Mouse (Mus musculus) Muller cell, postnatal 12 days (primary cell): Measurements from ENCODE around the gene Ick.

Experiments
- DNase-seq: peaks from one replicate; pipeline ENCODE4 v3.0.0-alpha.2; 2015; ENCODE audit errors: inconsistent ontology term

Ick gene

GRCm38 (mm10) chr9:78104973-78105372 lies 4.0 kb upstream of the Ick start:
- no peak for DNase-seq

- no peak for DNase-seq
Measured at GRCm38 (mm10) chr9:78105501-78105932, 3.5 kb upstream of the Ick start.

- DNase-seq: no peak
Measured at GRCm38 (mm10) chr9:78106821-78107220, 2.2 kb upstream of the Ick start.

GRCm38 (mm10) chr9:78107582-78107911 lies 1.4 kb upstream of the Ick start:
- DNase-seq: no peak

GRCm38 (mm10) chr9:78107912-78108795 lies 838 bp upstream of the Ick start:
- DNase-seq: peak; percentile 85

- DNase-seq: peak; percentile 43
Measured at GRCm38 (mm10) chr9:78109656-78110055, 664 bp downstream of the Ick start.

GRCm38 (mm10) chr9:78111456-78111855 lies 2.5 kb downstream of the Ick start:
- peak; percentile 16 for DNase-seq

GRCm38 (mm10) chr9:78112770-78113537 lies 4.0 kb downstream of the Ick start:
- peak; percentile 94 for DNase-seq

GRCm38 (mm10) chr9:78113538-78113885 lies 4.5 kb downstream of the Ick start:
- no peak for DNase-seq

- DNase-seq: no peak
Measured at GRCm38 (mm10) chr9:78115746-78116145, 6.8 kb downstream of the Ick start.

GRCm38 (mm10) chr9:78117690-78118089 lies 8.7 kb downstream of the Ick start:
- DNase-seq: no peak

GRCm38 (mm10) chr9:78121358-78121757 lies 12.4 kb downstream of the Ick start:
- DNase-seq: no peak

GRCm38 (mm10) chr9:78121985-78122384 lies 13.0 kb downstream of the Ick start:
- no peak for DNase-seq

- DNase-seq: no peak
Measured at GRCm38 (mm10) chr9:78122939-78123712, 14.1 kb downstream of the Ick start.

- DNase-seq: no peak
Measured at GRCm38 (mm10) chr9:78124297-78124696, 15.3 kb downstream of the Ick start.

- no peak for DNase-seq
Measured at GRCm38 (mm10) chr9:78126007-78126406, 17.0 kb downstream of the Ick start.

- peak; percentile 16 for DNase-seq
Measured at GRCm38 (mm10) chr9:78126643-78127042, 17.7 kb downstream of the Ick start.

GRCm38 (mm10) chr9:78135658-78136057 lies 26.7 kb downstream of the Ick start:
- DNase-seq: no peak

GRCm38 (mm10) chr9:78138044-78138676 lies 29.2 kb downstream of the Ick start:
- DNase-seq: peak; percentile 12

- no peak for DNase-seq
Measured at GRCm38 (mm10) chr9:78139463-78139862, 30.5 kb downstream of the Ick start.

- DNase-seq: peak; percentile 57
Measured at GRCm38 (mm10) chr9:78146099-78146498, 37.1 kb downstream of the Ick start.

GRCm38 (mm10) chr9:78146627-78147026 lies 37.6 kb downstream of the Ick start:
- no peak for DNase-seq
